Mouse (Mus musculus): ENCODE data around the gene Dip2c.

The Dip2c gene

GRCm38 (mm10) chr13:9667954-9668496 is 391.7 kb downstream of the Dip2c start:
- DNase-seq (ENCODE audit: low read depth, low spot score) = no peak

GRCm38 (mm10) chr13:9669246-9669645 is 392.9 kb downstream of the Dip2c start:
- no peak for DNase-seq (ENCODE audit: low read depth, low spot score)

- DNase-seq (ENCODE audit: low read depth, low spot score) = no peak
Observed at GRCm38 (mm10) chr13:9674126-9674525, 397.8 kb downstream of the Dip2c start.

GRCm38 (mm10) chr13:9681492-9681891 is 405.2 kb downstream of the Dip2c start:
- DNase-seq (ENCODE audit: low read depth, low spot score) = no peak

- no peak for DNase-seq (ENCODE audit: low read depth, low spot score)
Observed at GRCm38 (mm10) chr13:9683280-9683679, 407.0 kb downstream of the Dip2c start.

GRCm38 (mm10) chr13:9684153-9684923 is 408.0 kb downstream of the Dip2c start:
- DNase-seq (ENCODE audit: low read depth, low spot score) = no peak

GRCm38 (mm10) chr13:9686261-9686660 is 409.9 kb downstream of the Dip2c start:
- DNase-seq (ENCODE audit: low read depth, low spot score) = no peak

- no peak for DNase-seq (ENCODE audit: low read depth, low spot score)
Observed at GRCm38 (mm10) chr13:9686765-9687164, 410.4 kb downstream of the Dip2c start.

GRCm38 (mm10) chr13:9689366-9689765 is 413.0 kb downstream of the Dip2c start:
- DNase-seq (ENCODE audit: low read depth, low spot score) = no peak

- no peak for DNase-seq (ENCODE audit: low read depth, low spot score)
Observed at GRCm38 (mm10) chr13:9692876-9693275, 416.5 kb downstream of the Dip2c start.

GRCm38 (mm10) chr13:9694651-9695050 is 418.3 kb downstream of the Dip2c start:
- DNase-seq (ENCODE audit: low read depth, low spot score) = no peak

GRCm38 (mm10) chr13:9695403-9695802 is 419.1 kb downstream of the Dip2c start:
- no peak for DNase-seq (ENCODE audit: low read depth, low spot score)

GRCm38 (mm10) chr13:9695809-9696208 is 419.5 kb downstream of the Dip2c start:
- no peak for DNase-seq (ENCODE audit: low read depth, low spot score)

GRCm38 (mm10) chr13:9697340-9697739 is 421.0 kb downstream of the Dip2c start:
- DNase-seq (ENCODE audit: low read depth, low spot score) = no peak

- no peak for DNase-seq (ENCODE audit: low read depth, low spot score)
Observed at GRCm38 (mm10) chr13:9702615-9703235, 426.4 kb downstream of the Dip2c start.

- DNase-seq (ENCODE audit: low read depth, low spot score) = no peak
Observed at GRCm38 (mm10) chr13:9706720-9707119, 430.4 kb downstream of the Dip2c start.

GRCm38 (mm10) chr13:9708433-9709240 is 432.3 kb downstream of the Dip2c start:
- no peak for DNase-seq (ENCODE audit: low read depth, low spot score)

GRCm38 (mm10) chr13:9712409-9712808 is 436.1 kb downstream of the Dip2c start:
- no peak for DNase-seq (ENCODE audit: low read depth, low spot score)

GRCm38 (mm10) chr13:9712971-9713370 is 436.6 kb downstream of the Dip2c start:
- DNase-seq (ENCODE audit: low read depth, low spot score) = no peak

- DNase-seq (ENCODE audit: low read depth, low spot score) = no peak
Observed at GRCm38 (mm10) chr13:9713462-9714134, 437.3 kb downstream of the Dip2c start.

- no peak for DNase-seq (ENCODE audit: low read depth, low spot score)
Observed at GRCm38 (mm10) chr13:9715224-9715623, 438.9 kb downstream of the Dip2c start.
